Mouse (Mus musculus): ENCODE data around the gene Elovl2.

DNA sequence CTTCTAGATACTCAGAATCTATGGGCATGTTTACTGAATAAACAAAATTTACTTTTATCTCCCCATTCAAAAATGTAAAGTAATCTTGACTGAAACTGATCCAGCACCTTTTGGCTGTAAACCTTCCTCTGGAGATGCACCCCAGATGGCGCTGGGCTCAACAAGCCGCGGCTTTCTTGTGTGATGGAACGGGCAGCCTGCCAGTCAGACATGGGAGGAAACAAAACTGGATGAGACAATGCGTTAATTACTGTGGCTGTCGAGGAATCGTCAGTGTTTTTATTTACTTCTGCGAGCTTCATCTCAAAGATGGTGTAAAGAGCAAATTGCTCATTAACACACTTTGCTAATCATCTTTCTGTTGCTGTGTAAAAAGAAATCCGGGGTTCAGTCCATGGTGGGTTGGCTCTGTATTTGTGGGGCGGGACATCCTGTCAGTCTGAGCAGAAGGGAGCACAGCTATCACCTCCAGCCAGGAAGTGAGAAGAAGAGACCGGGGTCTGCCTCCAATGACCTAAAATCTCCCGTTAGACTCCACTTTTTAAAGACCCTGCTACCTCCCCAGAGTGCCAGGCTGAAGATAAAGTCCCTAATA is 11.3 kb upstream of the Elovl2 start:
- TF ChIP-seq CTCF (conservative IDR thresholded peaks at IDR 0.05; ENCODE audit: low read length) (no peak), NANOG (IDR thresholded peaks at IDR 0.05; ENCODE audit: borderline replicate concordance, low read length) (no peak)
